ENCODE assay signal across 7 mouse cellular contexts in the genomic region with DNA sequence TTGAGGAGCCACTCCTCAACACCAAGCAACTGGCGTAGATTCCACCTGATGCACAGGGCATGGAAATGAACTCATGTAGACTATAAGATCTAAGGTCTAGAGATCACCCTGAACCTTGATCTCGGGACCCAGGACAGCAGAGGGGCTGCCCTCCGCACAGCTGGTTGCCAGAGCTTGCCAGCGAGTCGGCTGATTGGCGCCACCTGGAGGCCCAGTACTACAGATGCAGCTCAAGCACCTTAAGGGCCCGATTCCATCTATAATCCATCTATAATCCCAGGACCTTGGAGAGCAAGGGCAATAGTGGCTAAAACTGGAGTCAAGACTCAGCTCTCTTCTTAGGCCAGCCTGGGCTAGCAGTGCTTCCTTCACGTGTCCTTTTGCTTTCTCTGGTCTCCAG. TPM values are rescaled to one million over a fixed set of nuclear protein-coding genes. Genes with fewer than 3 reads are reported as not detected.
A peak's percentile ranks its signal among the peaks of the same experiment; 100 is the strongest.
DNase-seq lines count a peak whose midpoint lies in the region; ATAC-seq and TF ChIP-seq lines count a peak whose summit lies in the region.

No protein-coding gene starts in this region.

- no peak for TF ChIP-seq EP300 in heart, postnatal 0 days (IDR thresholded peaks at IDR 0.05; ENCODE audit: low read depth)

- peaks cover 69% of the 10 kb centered on the region for H3K27me3 ChIP-seq in embryonic facial prominence, embryonic 10.5 days (replicated peaks; ENCODE audit: low read depth, poor library complexity, severe bottlenecking)
- peaks cover 34% of the 10 kb centered on the region for H3K27me3 ChIP-seq in heart, postnatal 0 days (ENCODE audit: control insufficient read depth, insufficient read depth, low read length)
- peaks cover 22% of the 10 kb centered on the region for H3K27me3 ChIP-seq in small intestine, adult 2 months (ENCODE audit: control insufficient read depth, insufficient read depth, low read length)

- peak; percentile 58 to 68 for DNase-seq in CD8-positive naive resting alpha-beta T cell, adult 2 months (ENCODE audit: low read depth in 2 of 2, low spot score in 2 of 2)
- DNase-seq in Muller cell, postnatal 12 days (ENCODE audit: inconsistent ontology term): peak; percentile 50
- peak; percentile 85 for DNase-seq in embryonic facial prominence, embryonic 10.5 days (ENCODE audit: low spot score)
- peak; percentile 53 for DNase-seq in heart, postnatal 0 days (ENCODE audit: low spot score)
- peak; percentile 65 to 91 for DNase-seq in kidney, postnatal 36 days

- 0 out of 2 replicates have a peak overlapping the region, but pooled peaks have one; percentile 58 for H3K4me3 ChIP-seq in embryonic facial prominence, embryonic 10.5 days
- no peak overlapping the region for H3K4me3 ChIP-seq in heart, postnatal 0 days (ENCODE audit: low read depth, low read length)
- no peak overlapping the region for H3K4me3 ChIP-seq in small intestine, adult 2 months (ENCODE audit: low read depth, low read length)

- H3K9me3 ChIP-seq in embryonic facial prominence, embryonic 10.5 days: no peaks in the 10 kb centered on the region
- H3K9me3 ChIP-seq in heart, postnatal 0 days (replicated peaks; ENCODE audit: control insufficient read depth, low read length): no peaks in the 10 kb centered on the region

- peaks cover 35% of the 10 kb centered on the region for H3K4me1 ChIP-seq in embryonic facial prominence, embryonic 10.5 days
- no peaks in the 10 kb centered on the region for H3K4me1 ChIP-seq in heart, postnatal 0 days (ENCODE audit: control insufficient read depth, insufficient read depth)
- H3K4me1 ChIP-seq in small intestine, adult 2 months (ENCODE audit: control insufficient read depth, insufficient read depth, insufficient read length, low read length): no peaks in the 10 kb centered on the region; the same call in 1 of the 2 replicates

- no peaks in the 10 kb centered on the region for H3K36me3 ChIP-seq in embryonic facial prominence, embryonic 10.5 days (replicated peaks)
- no peaks in the 10 kb centered on the region for H3K36me3 ChIP-seq in heart, postnatal 0 days (replicated peaks; ENCODE audit: control insufficient read depth, insufficient read depth, low read length)
- no peaks in the 10 kb centered on the region for H3K36me3 ChIP-seq in small intestine, adult 2 months (ENCODE audit: control insufficient read depth, insufficient read depth, low read length)

- no peak overlapping the region for H3K27ac ChIP-seq in embryonic facial prominence, embryonic 10.5 days (replicated peaks)
- no peak overlapping the region for H3K27ac ChIP-seq in heart, postnatal 0 days (ENCODE audit: low read depth)
- H3K27ac ChIP-seq in small intestine, adult 2 months (ENCODE audit: insufficient read depth, low read depth, low read length): no peak overlapping the region

- 1% methylated on average over 8 of the region's 8 CpGs for WGBS in embryonic facial prominence, embryonic 10.5 days
- 3% methylated on average over 8 of the region's 8 CpGs for WGBS in heart, postnatal 0 days
- 2% methylated on average over 8 of the region's 8 CpGs for WGBS in small intestine, adult 2 months

- peak; percentile 50 for ATAC-seq in heart, postnatal 0 days (ENCODE audit: insufficient read depth, low read depth)
- ATAC-seq in megakaryocyte progenitor cell, adult 5-6 weeks (replicated peaks; ENCODE audit: poor library complexity): peak; percentile 79

- peak; percentile 87 for TF ChIP-seq CTCF in heart, postnatal 0 days (IDR thresholded peaks at IDR 0.05; ENCODE audit: low read depth)
- peak; percentile 75; the same call in 1 of the 2 replicates for TF ChIP-seq CTCF in small intestine, adult 2 months (IDR thresholded peaks at IDR 0.05; ENCODE audit: extremely low read depth, insufficient read length, insufficient replicate concordance, low read depth, low read length)

- no peak for TF ChIP-seq POLR2A in small intestine, adult 2 months (IDR thresholded peaks at IDR 0.05; ENCODE audit: low read depth, low read length)

- peak overlapping the region; percentile 71; the same call in 1 of the 2 replicates for H3K4me2 ChIP-seq in heart, postnatal 0 days (ENCODE audit: low read depth, low read length)

- H3K9ac ChIP-seq in heart, postnatal 0 days (replicated peaks; ENCODE audit: low read depth, low read length): no peak overlapping the region

RNA-seq across cellular contexts. Expression of gene Lgr6, which starts 0.9 kb away (rescaled TPM):
- polyA plus RNA-seq in embryonic facial prominence, embryonic 10.5 days (2016; fragmentation: Nextera tagmentation; extraction: Ambion mirVana): 0.73 and 1.1 TPM in 2 replicates
- 8.6 and 17.3 TPM in 2 replicates for total RNA-seq in heart, postnatal 0 days (2014; rRNA removed; ENCODE audit: low replicate concordance)
- polyA plus RNA-seq in heart, postnatal 0 days (2015; fragmentation: Nextera tagmentation; extraction: Ambion mirVana): 3.8 and 4.5 TPM in 2 replicates
- total RNA-seq in megakaryocyte progenitor cell, adult 5-6 weeks (2015): 0.05 TPM in 1 of 2 replicates, not detected in the other
- 0.08 TPM in 1 of 2 replicates, not detected in the other for total RNA-seq in megakaryocyte progenitor cell, adult 5-6 weeks (2017)
- polyA plus RNA-seq in small intestine, adult 2 months (2012; rRNA removed): 0.06 and 0.17 TPM in 2 replicates

RNA-seq across cellular contexts. Expression of gene Ptpn7, which starts 26.5 kb away (rescaled TPM):
- 1.3 and 2.1 TPM in 2 replicates for polyA plus RNA-seq in embryonic facial prominence, embryonic 10.5 days (2016; fragmentation: Nextera tagmentation; extraction: Ambion mirVana)
- 2.1 and 3.9 TPM in 2 replicates for total RNA-seq in heart, postnatal 0 days (2014; rRNA removed; ENCODE audit: low replicate concordance)
- 0.22 and 0.30 TPM in 2 replicates for polyA plus RNA-seq in heart, postnatal 0 days (2015; fragmentation: Nextera tagmentation; extraction: Ambion mirVana)
- 75.0 and 75.4 TPM in 2 replicates for total RNA-seq in megakaryocyte progenitor cell, adult 5-6 weeks (2015)
- total RNA-seq in megakaryocyte progenitor cell, adult 5-6 weeks (2017): 103 and 112 TPM in 2 replicates
- polyA plus RNA-seq in small intestine, adult 2 months (2012; rRNA removed): 3.9 and 5.4 TPM in 2 replicates

RNA-seq across cellular contexts. Expression of gene Arl8a, which starts 40.7 kb away (rescaled TPM):
- polyA plus RNA-seq in embryonic facial prominence, embryonic 10.5 days (2016; fragmentation: Nextera tagmentation; extraction: Ambion mirVana): 48.3 and 50.3 TPM in 2 replicates
- total RNA-seq in heart, postnatal 0 days (2014; rRNA removed; ENCODE audit: low replicate concordance): 40.1 and 43.4 TPM in 2 replicates
- polyA plus RNA-seq in heart, postnatal 0 days (2015; fragmentation: Nextera tagmentation; extraction: Ambion mirVana): 31.9 and 35.3 TPM in 2 replicates
- 32.1 and 35.1 TPM in 2 replicates for total RNA-seq in megakaryocyte progenitor cell, adult 5-6 weeks (2015)
- 18.4 and 19.9 TPM in 2 replicates for total RNA-seq in megakaryocyte progenitor cell, adult 5-6 weeks (2017)
- 31.0 and 82.9 TPM in 2 replicates for polyA plus RNA-seq in small intestine, adult 2 months (2012; rRNA removed)
